Mouse (Mus musculus) ovary, adult 10 weeks (tissue): ENCODE data around the gene Sim1. TPM values are rescaled to one million over a fixed set of nuclear protein-coding genes. Genes with fewer than 3 reads are reported as not detected.

ENCODE experiments used
- polyA plus RNA-seq: library from polyadenylated mRNA; stranded (reverse); fragments of 350-450 nt; fragmentation: Illumina TruSeq; extraction: RNeasy Lipid Tissue Mini Kit (QIAGEN cat#74804); gene quantifications from one replicate; pipeline ENCODE4 v1.2.3, GENCODE M21; 2014

Gene Sim1
- not detected for polyA plus RNA-seq

GRCm38 (mm10) chr10:50894170-50894991, at the start of gene Sim1:
Sim1 (plus strand) TSS chr10:50894754.

